Mouse (Mus musculus) thymus, adult 2 months (tissue): ENCODE measurements around the gene Iqcj.

Source experiments
- CTCF ChIP-seq: fragments of 200-500 bp; IDR thresholded peaks from 2 replicates; pipeline ENCODE4 v1.5.1; 2012; ENCODE audit warnings: mild to moderate bottlenecking, control low read depth, low read length, moderate library complexity, borderline replicate concordance; ENCODE audit not compliant: control insufficient read depth, poor library complexity, insufficient read depth; ENCODE audit errors: extremely low read depth
- POLR2A ChIP-seq: fragments of 200-500 bp; IDR thresholded peaks from 2 replicates; pipeline ENCODE4 v1.6.1; 2012; ENCODE audit warnings: mild to moderate bottlenecking, low read length, control low read depth, moderate library complexity; ENCODE audit not compliant: control insufficient read depth, poor library complexity, insufficient read depth; ENCODE audit errors: extremely low read depth

- TF ChIP-seq POLR2A: no peak
- TF ChIP-seq CTCF: no peak
These were observed 748 bp downstream of the Iqcj start for GRCm38 (mm10) chr3:67892768-67893167.
